Mouse (Mus musculus): ENCODE data around the gene Hmcn2.

- no peak for TF ChIP-seq GATA1 (IDR thresholded peaks at IDR 0.05; ENCODE audit: borderline replicate concordance, low read length)
- no peak for TF ChIP-seq FLI1 (IDR thresholded peaks at IDR 0.05; ENCODE audit: low read length)
Measured at GRCm38 (mm10) chr2:31442480-31443160, 128.4 kb downstream of the Hmcn2 start.
